Mouse (Mus musculus) embryonic facial prominence, embryonic 11.5 days (tissue): Measurements from ENCODE around the gene Zfp423. TPM values are rescaled to one million over a fixed set of nuclear protein-coding genes. Genes with fewer than 3 reads are reported as not detected.

ENCODE experiments used
- ATAC-seq: fragments of 200-750 bp; cut with Nextera tagmentation; replicated peaks from 2 replicates; pipeline ENCODE4 v1.8.0; 2017; ENCODE audit warnings: low read depth; ENCODE audit not compliant: insufficient number of reproducible peaks, low FRiP score, low TSS enrichment
- DNase-seq: peaks from one replicate; pipeline ENCODE4 v3.0.0-alpha.2; 2015; ENCODE audit warnings: low spot score
- H3K27ac ChIP-seq: fragments of 300-500 bp; sonication (generic); replicated peaks from 2 replicates; pipeline ENCODE4 v1.5.1; 2014; ENCODE audit warnings: mild to moderate bottlenecking, low read depth, low read length, control low read depth
- H3K27me3 ChIP-seq: fragments of 300-500 bp; sonication (generic); 2 replicates; pipeline ENCODE4 v1.6.1; 2014; ENCODE audit warnings: mild to moderate bottlenecking, low read length, moderate library complexity, mixed read lengths; ENCODE audit not compliant: control insufficient read depth, insufficient read depth
- H3K36me3 ChIP-seq: fragments of 300-500 bp; sonication (generic); replicated peaks from 2 replicates; pipeline ENCODE4 v1.6.1; 2014; ENCODE audit warnings: low read depth, mild to moderate bottlenecking, low read length, moderate library complexity, mixed read lengths; ENCODE audit not compliant: control insufficient read depth, insufficient read depth
- H3K4me1 ChIP-seq: fragments of 300-500 bp; sonication (generic); 2 replicates; pipeline ENCODE4 v1.6.1; 2014; ENCODE audit warnings: low read length, mixed read lengths; ENCODE audit not compliant: control insufficient read depth, insufficient read depth
- H3K4me2 ChIP-seq: fragments of 300-500 bp; sonication (generic); 2 replicates; pipeline ENCODE4 v1.6.1; 2014; ENCODE audit warnings: low read depth, mild to moderate bottlenecking, control low read depth, low read length, moderate library complexity
- H3K4me3 ChIP-seq: fragments of 300-500 bp; sonication (generic); 2 replicates; pipeline ENCODE4 v1.5.1; 2014; ENCODE audit warnings: low read depth, low read length, control low read depth
- H3K9ac ChIP-seq: fragments of 300-500 bp; sonication (generic); replicated peaks from 2 replicates; pipeline ENCODE4 v1.6.1; 2014; ENCODE audit warnings: mild to moderate bottlenecking, control low read depth, low read length
- H3K9me3 ChIP-seq: fragments of 300-500 bp; sonication (generic); replicated peaks from 2 replicates; pipeline ENCODE4 v1.6.1; 2016; ENCODE audit warnings: mild to moderate bottlenecking, low read length, inconsistent platforms, mixed read lengths; ENCODE audit not compliant: control insufficient read depth
- WGBS: fragments of 180-500 bp; shearing (Covaris S2); extraction: QIAGEN DNeasy Blood & Tissue Kit; methylation state at CpG from one replicate; pipeline ENCODE4 v1.1.7; 2014; 5-methylcytosine and 5-hydroxymethylcytosine counted together
- polyA plus RNA-seq: library from polyadenylated mRNA; unstranded; fragments of >200 nt; fragmentation: Nextera tagmentation; extraction: Ambion mirVana; gene quantifications from 2 replicates; pipeline ENCODE4 v1.2.1, GENCODE M21; 2014

Gene Zfp423
- polyA plus RNA-seq, 1 experiment from 2014 or later, result 25.4 TPM

- no peaks in the 10 kb centered on the region for H3K4me1 ChIP-seq
- no peak for ATAC-seq
- no peak overlapping the region for H3K27ac ChIP-seq
- H3K27me3 ChIP-seq, result no peaks in the 10 kb centered on the region
- 95% methylated on average over 3 of the region's 3 CpGs for WGBS
- H3K9ac ChIP-seq, result no peak overlapping the region
- no peak overlapping the region for H3K4me2 ChIP-seq
- DNase-seq, result no peak
- no peak overlapping the region for H3K4me3 ChIP-seq
- no peaks in the 10 kb centered on the region for H3K36me3 ChIP-seq
- no peaks in the 10 kb centered on the region for H3K9me3 ChIP-seq
These were observed 289.2 kb downstream of the Zfp423 start for GRCm38 (mm10) chr8:87670232-87670631.

GRCm38 (mm10) chr8:87668736-87669135, 290.7 kb downstream of the Zfp423 start:
- Histone ChIP-seq H3K4me2 (no peak overlapping the region), H3K9me3 (no peaks in the 10 kb centered on the region), H3K27me3 (no peaks in the 10 kb centered on the region), H3K4me3 (no peak overlapping the region), H3K9ac (no peak overlapping the region), H3K36me3 (no peaks in the 10 kb centered on the region), H3K27ac (no peak overlapping the region), H3K4me1 (no peaks in the 10 kb centered on the region)
- 80% methylated on average over 2 of the region's 2 CpGs for WGBS
- DNase-seq, result no peak
- ATAC-seq, result no peak

GRCm38 (mm10) chr8:87667914-87668643, 291.3 kb downstream of the Zfp423 start:
- Histone ChIP-seq H3K36me3 (no peaks in the 10 kb centered on the region), H3K9ac (no peak overlapping the region), H3K4me2 (no peak overlapping the region), H3K27ac (no peak overlapping the region), H3K4me3 (no peak overlapping the region), H3K27me3 (no peaks in the 10 kb centered on the region), H3K9me3 (no peaks in the 10 kb centered on the region), H3K4me1 (peaks cover 3% of the 10 kb centered on the region)
- whole genome bisulfite sequencing, result 87% methylated on average over 26 of the region's 26 CpGs
- ATAC-seq (no peak), DNase-seq (no peak)

GRCm38 (mm10) chr8:87667297-87667696, 292.1 kb downstream of the Zfp423 start:
- ATAC-seq (no peak), DNase-seq (no peak)
- H3K4me3 ChIP-seq, result no peak overlapping the region
- H3K27ac ChIP-seq, result no peak overlapping the region
- 86% methylated on average over 6 of the region's 6 CpGs for WGBS
- no peaks in the 10 kb centered on the region for H3K36me3 ChIP-seq
- H3K4me1 ChIP-seq, result peaks cover 7% of the 10 kb centered on the region
- no peak overlapping the region for H3K4me2 ChIP-seq
- no peak overlapping the region for H3K9ac ChIP-seq
- H3K27me3 ChIP-seq, result no peaks in the 10 kb centered on the region; the same call in 1 of the 2 replicates
- no peaks in the 10 kb centered on the region for H3K9me3 ChIP-seq

GRCm38 (mm10) chr8:87665337-87665736, 294.1 kb downstream of the Zfp423 start:
- DNase-seq (no peak), ATAC-seq (no peak)
- Histone ChIP-seq H3K4me3 (no peak overlapping the region), H3K36me3 (no peaks in the 10 kb centered on the region), H3K4me2 (no peak overlapping the region), H3K27me3 (peaks cover 6% of the 10 kb centered on the region; the same call in 1 of the 2 replicates), H3K9me3 (no peaks in the 10 kb centered on the region), H3K9ac (no peak overlapping the region), H3K27ac (no peak overlapping the region), H3K4me1 (peaks cover 15% of the 10 kb centered on the region)
- WGBS, result 86% methylated on average over 8 of the region's 8 CpGs

- 93% methylated on average over 2 of the region's 2 CpGs for WGBS
- no peak overlapping the region for H3K9ac ChIP-seq
- H3K9me3 ChIP-seq, result no peaks in the 10 kb centered on the region
- H3K27ac ChIP-seq, result no peak overlapping the region
- no peak for ATAC-seq
- H3K27me3 ChIP-seq, result peaks cover 6% of the 10 kb centered on the region; the same call in 1 of the 2 replicates
- H3K4me3 ChIP-seq, result no peak overlapping the region
- H3K36me3 ChIP-seq, result no peaks in the 10 kb centered on the region
- H3K4me2 ChIP-seq, result no peak overlapping the region
- DNase-seq, result no peak
- peaks cover 21% of the 10 kb centered on the region for H3K4me1 ChIP-seq
These were observed 295.2 kb downstream of the Zfp423 start for GRCm38 (mm10) chr8:87664217-87664509.

- DNase-seq, result peak; percentile 88
- H3K4me2 ChIP-seq, result peak overlapping the region; percentile 61
- H3K36me3 ChIP-seq, result no peaks in the 10 kb centered on the region
- H3K27me3 ChIP-seq, result peaks cover 6% of the 10 kb centered on the region; the same call in 1 of the 2 replicates
- ATAC-seq, result no peak
- peak overlapping the region; percentile 24; the same call in 1 of the 2 replicates for H3K4me3 ChIP-seq
- H3K9ac ChIP-seq, result peak overlapping the region; percentile 34; the same call in 1 of the 2 replicates
- peaks cover 21% of the 10 kb centered on the region for H3K4me1 ChIP-seq
- no peak overlapping the region for H3K27ac ChIP-seq
- no peaks in the 10 kb centered on the region for H3K9me3 ChIP-seq
- 13% methylated on average over 18 of the region's 18 CpGs for WGBS
These were observed 295.8 kb downstream of the Zfp423 start for GRCm38 (mm10) chr8:87663349-87664216.
